Mouse (Mus musculus): Measurements from ENCODE around the gene Plekhd1. TPM values are rescaled to one million over a fixed set of nuclear protein-coding genes. Genes with fewer than 3 reads are reported as not detected.

The Plekhd1 gene
- total RNA-seq, 2 experiments from 2014 or later, result 5.6 to 6.5 TPM

DNA sequence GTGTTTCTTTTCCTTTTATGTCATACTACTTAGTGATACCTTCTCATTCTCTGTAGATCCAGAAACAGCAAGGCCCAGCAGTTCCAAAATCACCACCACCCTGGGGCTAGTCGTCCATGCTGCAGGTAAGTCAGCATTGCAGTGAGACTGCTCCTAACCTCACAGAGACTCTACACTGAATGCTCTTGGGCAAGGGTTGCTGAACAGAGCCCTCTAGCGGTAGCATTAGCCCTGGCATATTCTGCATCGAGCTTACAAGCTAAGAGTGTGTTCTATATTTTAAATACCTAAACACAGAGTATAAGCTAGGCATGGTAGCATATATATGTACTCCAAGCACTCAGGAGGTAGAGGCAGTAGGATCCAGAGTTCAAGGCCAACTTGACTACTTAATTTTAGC lies 19.2 kb upstream of the Plekhd1 start:
- H3K4me3 ChIP-seq, result no peak overlapping the region
- TF ChIP-seq CTCF (conservative IDR thresholded peaks at IDR 0.05), result peak; percentile 95
- peak; percentile 59 to 76 for DNase-seq (ENCODE audit: low spot score in 2 of 2)
- H3K27ac ChIP-seq, result no peak overlapping the region

DNA sequence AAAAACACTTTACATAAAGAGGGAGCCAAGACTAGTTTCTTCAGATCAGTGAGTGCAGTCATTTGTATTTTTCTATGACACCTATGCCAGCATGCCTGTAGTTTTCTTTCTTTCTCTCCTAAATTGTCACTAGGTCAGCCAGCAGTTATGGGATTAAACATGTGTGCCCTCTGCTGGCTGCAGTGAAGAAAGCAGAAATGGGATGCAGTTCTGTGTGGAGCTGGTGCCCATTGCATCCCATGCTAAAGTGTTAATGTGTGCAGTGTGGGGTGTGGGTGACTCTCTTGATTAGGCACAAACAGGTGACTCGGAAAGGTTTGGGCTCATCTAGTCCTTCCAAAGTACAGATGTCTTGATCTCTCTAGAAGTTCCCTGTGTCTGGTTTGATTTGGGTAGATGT lies 11.1 kb upstream of the Plekhd1 start:
- DNase-seq (ENCODE audit: low spot score in 2 of 2), result peak; percentile 16 to 23

GRCm38 (mm10) chr12:80683554-80683953 lies 8.8 kb upstream of the Plekhd1 start:
- H3K4me3 ChIP-seq, result no peak overlapping the region
- no peak overlapping the region for H3K27ac ChIP-seq
- no peak for DNase-seq (ENCODE audit: low spot score in 2 of 2)
- TF ChIP-seq CTCF (conservative IDR thresholded peaks at IDR 0.05), result no peak

More for the DNA sequence above, 11.1 kb upstream of the Plekhd1 start:
- no peak overlapping the region for H3K27ac ChIP-seq
- H3K4me3 ChIP-seq, result no peak overlapping the region
- TF ChIP-seq CTCF (conservative IDR thresholded peaks at IDR 0.05), result peak; percentile 90

- no peak for TF ChIP-seq CTCF (conservative IDR thresholded peaks at IDR 0.05)
- no peak for DNase-seq (ENCODE audit: low spot score in 2 of 2)
- Histone ChIP-seq H3K4me3 (no peak overlapping the region), H3K27ac (no peak overlapping the region)
These were observed 8.1 kb upstream of the Plekhd1 start for GRCm38 (mm10) chr12:80684316-80684715.

GRCm38 (mm10) chr12:80687788-80688211 lies 4.6 kb upstream of the Plekhd1 start:
- Histone ChIP-seq H3K4me3 (no peak overlapping the region), H3K27ac (no peak overlapping the region; the same call in 1 of the 2 replicates)
- no peak for TF ChIP-seq CTCF (conservative IDR thresholded peaks at IDR 0.05)
- peak; percentile 29 to 41 for DNase-seq (ENCODE audit: low spot score in 2 of 2)

DNA sequence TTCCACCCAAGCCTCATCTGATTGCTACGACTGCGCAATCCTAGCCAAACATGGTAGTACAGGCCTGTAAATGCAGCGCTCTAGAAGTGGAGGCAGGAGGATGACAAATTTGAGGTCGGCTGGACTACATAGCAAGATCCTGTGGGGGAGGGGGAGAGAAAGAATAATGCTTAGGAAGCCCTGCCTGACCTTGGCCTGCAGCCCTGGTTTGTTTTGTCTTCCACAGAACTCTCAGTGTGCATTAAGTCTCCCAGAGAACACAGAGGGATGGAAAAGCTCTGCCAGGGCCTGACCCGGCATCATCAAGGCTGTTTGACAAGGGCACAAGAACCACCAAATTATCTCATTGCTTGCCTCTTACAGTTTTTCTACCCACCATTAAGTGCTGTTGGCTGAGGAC lies 2.7 kb upstream of the Plekhd1 start:
- TF ChIP-seq CTCF (conservative IDR thresholded peaks at IDR 0.05), result no peak
- no peak overlapping the region for H3K27ac ChIP-seq
- no peak for DNase-seq (ENCODE audit: low spot score in 2 of 2)

GRCm38 (mm10) chr12:80691671-80692091 lies 710 bp upstream of the Plekhd1 start:
- H3K4me3 ChIP-seq, result peak overlapping the region; percentile 58
- no peak for DNase-seq (ENCODE audit: low spot score in 2 of 2)
- H3K27ac ChIP-seq, result no peak overlapping the region
- no peak for TF ChIP-seq CTCF (conservative IDR thresholded peaks at IDR 0.05)

More for the DNA sequence above, 2.7 kb upstream of the Plekhd1 start:
- H3K4me3 ChIP-seq, result no peak overlapping the region

GRCm38 (mm10) chr12:80693700-80694099 lies 1.3 kb downstream of the Plekhd1 start:
- Histone ChIP-seq H3K27ac (no peak overlapping the region), H3K4me3 (no peak overlapping the region)
- no peak for TF ChIP-seq CTCF (conservative IDR thresholded peaks at IDR 0.05)
- no peak for DNase-seq (ENCODE audit: low spot score in 2 of 2)

DNA sequence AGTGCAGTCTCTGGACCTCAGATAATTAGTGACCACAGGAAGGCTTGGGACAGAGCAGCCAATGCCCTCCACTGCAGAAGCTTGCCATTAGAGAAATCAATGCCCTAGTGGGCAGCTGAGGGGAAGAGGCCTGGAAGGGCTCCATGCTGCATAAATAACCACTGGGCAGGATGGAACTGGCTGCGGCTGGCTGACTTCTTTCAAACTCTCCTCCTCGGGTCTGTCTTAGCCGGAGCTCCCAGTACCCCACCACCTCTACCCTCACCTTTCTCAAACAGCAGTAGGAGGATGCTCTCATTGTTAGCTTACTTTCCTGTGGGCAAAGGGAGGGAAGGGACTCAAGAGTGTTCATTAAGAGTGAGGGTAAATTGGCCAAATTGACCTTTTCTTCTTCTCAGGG lies 2.6 kb downstream of the Plekhd1 start:
- H3K27ac ChIP-seq, result no peak overlapping the region
- DNase-seq (ENCODE audit: low spot score in 2 of 2), result no peak
- peak; percentile 16; the same call in 1 of the 2 replicates for TF ChIP-seq CTCF (conservative IDR thresholded peaks at IDR 0.05)
- H3K4me3 ChIP-seq, result no peak overlapping the region

GRCm38 (mm10) chr12:80698526-80699143 lies 6.2 kb downstream of the Plekhd1 start:
- peak; percentile 40 for TF ChIP-seq CTCF (conservative IDR thresholded peaks at IDR 0.05)
- Histone ChIP-seq H3K27ac (no peak overlapping the region), H3K4me3 (no peak overlapping the region)
- no peak for DNase-seq (ENCODE audit: low spot score in 2 of 2)

GRCm38 (mm10) chr12:80699144-80699531 lies 6.7 kb downstream of the Plekhd1 start:
- H3K4me3 ChIP-seq, result no peak overlapping the region
- TF ChIP-seq CTCF (conservative IDR thresholded peaks at IDR 0.05), result no peak
- DNase-seq (ENCODE audit: low spot score in 2 of 2), result no peak
- H3K27ac ChIP-seq, result no peak overlapping the region

GRCm38 (mm10) chr12:80701332-80701731 lies 8.9 kb downstream of the Plekhd1 start:
- DNase-seq (ENCODE audit: low spot score in 2 of 2), result no peak
- H3K27ac ChIP-seq, result no peak overlapping the region
- H3K4me3 ChIP-seq, result no peak overlapping the region
- no peak for TF ChIP-seq CTCF (conservative IDR thresholded peaks at IDR 0.05)

DNA sequence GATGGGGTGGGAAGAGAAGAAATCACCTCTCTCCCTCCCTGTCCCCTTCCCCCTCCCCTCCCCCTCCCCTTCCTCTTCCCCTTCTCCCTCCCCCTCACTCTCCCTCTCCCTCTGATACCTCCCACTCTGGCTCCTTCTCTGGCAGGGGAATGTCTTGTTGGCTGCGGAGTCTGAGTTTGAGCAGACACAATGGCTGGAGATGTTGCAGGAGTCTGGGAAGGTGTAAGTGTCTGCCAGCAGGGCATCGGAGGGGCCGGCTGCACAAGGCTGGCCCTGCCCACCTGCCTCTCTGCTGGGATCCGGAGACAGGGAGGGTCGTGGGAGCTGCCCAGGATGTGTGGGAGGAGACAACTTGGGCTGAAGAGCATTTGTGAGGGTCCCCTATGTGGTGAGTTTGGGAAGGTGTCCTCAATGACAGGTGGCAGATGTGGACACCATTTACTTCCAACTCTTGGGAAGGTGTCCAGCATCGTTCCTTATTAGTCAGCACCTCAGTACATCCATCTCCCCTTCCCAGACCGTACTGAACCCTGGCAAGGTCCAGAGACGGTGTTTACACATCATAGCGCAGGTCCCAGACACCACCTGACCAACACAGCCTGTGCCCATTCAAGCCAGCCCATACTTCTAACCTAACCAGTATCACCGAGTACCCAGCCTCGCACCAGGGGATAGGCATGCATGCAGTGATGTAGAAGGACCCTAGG lies 14.0 kb downstream of the Plekhd1 start:
- Histone ChIP-seq H3K27ac (peak overlapping the region; percentile 83), H3K4me3 (no peak overlapping the region)
- DNase-seq (ENCODE audit: low spot score in 2 of 2), result no peak
- TF ChIP-seq CTCF (conservative IDR thresholded peaks at IDR 0.05), result no peak

Measured in layer of hippocampus, adult 2 months (tissue).